Mouse (Mus musculus): ENCODE data around the gene Casp14. TPM values are rescaled to one million over a fixed set of nuclear protein-coding genes. Genes with fewer than 3 reads are reported as not detected.
A peak's percentile ranks its signal among the peaks of the same experiment; 100 is the strongest.

The Casp14 gene
- polyA plus RNA-seq (2015; fragmentation: Nextera tagmentation; extraction: Ambion mirVana) = 0.10 and 0.30 TPM in 2 replicates

- no peaks in the 10 kb centered on the region for H3K9me3 ChIP-seq (ENCODE audit: control insufficient read depth)
- no peak within 1 kb of the TSS for H3K27ac ChIP-seq (ENCODE audit: low read depth, low read length)
- H3K9ac ChIP-seq (ENCODE audit: low read depth, low read length) = no peak within 1 kb of the TSS
- WGBS = 32% methylated on average over 11 of the region's 11 CpGs
- H3K4me3 ChIP-seq (ENCODE audit: low read depth, low read length) = no peak within 1 kb of the TSS
- H3K4me2 ChIP-seq (replicated peaks; ENCODE audit: low read depth) = peak within 1 kb of the TSS; percentile 35; the same call in 1 of the 2 replicates
- H3K36me3 ChIP-seq (ENCODE audit: control insufficient read depth, insufficient read depth) = no peaks in the 10 kb centered on the region
- H3K4me1 ChIP-seq (replicated peaks; ENCODE audit: control insufficient read depth, insufficient read depth, low read length) = no peaks in the 10 kb centered on the region
- ATAC-seq = peak; percentile 69
- TF ChIP-seq CTCF (IDR thresholded peaks at IDR 0.05; ENCODE audit: low read depth) = no peak
- no peaks in the 10 kb centered on the region for H3K27me3 ChIP-seq (replicated peaks; ENCODE audit: control insufficient read depth, insufficient read depth, low read length)
These were observed at the start of gene Casp14 for GRCm38 (mm10) chr10:78718056-78718455. Gene Casp14, minus strand, starts transcription at chr10:78718294.

- ATAC-seq = no peak
- H3K4me3 ChIP-seq (ENCODE audit: low read depth, low read length) = no peak overlapping the region
- 79% methylated on average over 1 of the region's 1 CpGs for WGBS
- no peaks in the 10 kb centered on the region for H3K9me3 ChIP-seq (ENCODE audit: control insufficient read depth)
- no peak for TF ChIP-seq CTCF (IDR thresholded peaks at IDR 0.05; ENCODE audit: low read depth)
- H3K27ac ChIP-seq (ENCODE audit: low read depth, low read length) = no peak overlapping the region
- no peaks in the 10 kb centered on the region for H3K36me3 ChIP-seq (ENCODE audit: control insufficient read depth, insufficient read depth)
- no peaks in the 10 kb centered on the region for H3K27me3 ChIP-seq (replicated peaks; ENCODE audit: control insufficient read depth, insufficient read depth, low read length)
- H3K4me1 ChIP-seq (replicated peaks; ENCODE audit: control insufficient read depth, insufficient read depth, low read length) = no peaks in the 10 kb centered on the region
- no peak overlapping the region for H3K9ac ChIP-seq (ENCODE audit: low read depth, low read length)
- no peak overlapping the region for H3K4me2 ChIP-seq (replicated peaks; ENCODE audit: low read depth)
These were observed 47.5 kb upstream of the Casp14 start for GRCm38 (mm10) chr10:78765570-78765969.

GRCm38 (mm10) chr10:78756021-78756420 lies 37.9 kb upstream of the Casp14 start:
- TF ChIP-seq CTCF (IDR thresholded peaks at IDR 0.05; ENCODE audit: low read depth) = peak; percentile 86
- Histone ChIP-seq H3K27me3 (replicated peaks; ENCODE audit: control insufficient read depth, insufficient read depth, low read length) (0 out of 2 replicates have a peak, but pooled peaks cover 11% of the 10 kb centered on the region), H3K4me3 (ENCODE audit: low read depth, low read length) (no peak overlapping the region), H3K9me3 (ENCODE audit: control insufficient read depth) (no peaks in the 10 kb centered on the region), H3K36me3 (ENCODE audit: control insufficient read depth, insufficient read depth) (no peaks in the 10 kb centered on the region), H3K4me1 (replicated peaks; ENCODE audit: control insufficient read depth, insufficient read depth, low read length) (no peaks in the 10 kb centered on the region), H3K27ac (ENCODE audit: low read depth, low read length) (no peak overlapping the region), H3K9ac (ENCODE audit: low read depth, low read length) (no peak overlapping the region), H3K4me2 (replicated peaks; ENCODE audit: low read depth) (no peak overlapping the region)
- 35% methylated on average over 6 of the region's 6 CpGs for WGBS
- ATAC-seq = no peak

- WGBS = 3% methylated on average over 61 of the region's 61 CpGs
- no peak for TF ChIP-seq CTCF (IDR thresholded peaks at IDR 0.05; ENCODE audit: low read depth)
- peak within 1 kb of the TSS; percentile 44 for H3K4me3 ChIP-seq (ENCODE audit: low read depth, low read length)
- H3K4me2 ChIP-seq (replicated peaks; ENCODE audit: low read depth) = peak within 1 kb of the TSS; percentile 83
- no peaks in the 10 kb centered on the region for H3K4me1 ChIP-seq (replicated peaks; ENCODE audit: control insufficient read depth, insufficient read depth, low read length)
- no peaks in the 10 kb centered on the region for H3K9me3 ChIP-seq (ENCODE audit: control insufficient read depth)
- 0 out of 2 replicates have a peak, but pooled peaks cover 11% of the 10 kb centered on the region for H3K27me3 ChIP-seq (replicated peaks; ENCODE audit: control insufficient read depth, insufficient read depth, low read length)
- peak; percentile 78 for ATAC-seq
- no peak within 1 kb of the TSS for H3K27ac ChIP-seq (ENCODE audit: low read depth, low read length)
- H3K9ac ChIP-seq (ENCODE audit: low read depth, low read length) = peak within 1 kb of the TSS; percentile 31; the same call in 1 of the 2 replicates
- no peaks in the 10 kb centered on the region for H3K36me3 ChIP-seq (ENCODE audit: control insufficient read depth, insufficient read depth)
These were observed 34.5 kb upstream of the Casp14 start, which contains the start of gene Ccdc105 for GRCm38 (mm10) chr10:78752452-78753191. Gene Ccdc105, minus strand, starts transcription at chr10:78753065.

- TF ChIP-seq CTCF (IDR thresholded peaks at IDR 0.05; ENCODE audit: low read depth) = no peak
- no peaks in the 10 kb centered on the region for H3K36me3 ChIP-seq (ENCODE audit: control insufficient read depth, insufficient read depth)
These were observed 30.9 kb upstream of the Casp14 start for GRCm38 (mm10) chr10:78748946-78749345.

GRCm38 (mm10) chr10:78748161-78748560 lies 30.1 kb upstream of the Casp14 start:
- ATAC-seq = no peak
- Histone ChIP-seq H3K36me3 (ENCODE audit: control insufficient read depth, insufficient read depth) (no peaks in the 10 kb centered on the region), H3K9ac (ENCODE audit: low read depth, low read length) (no peak overlapping the region), H3K27ac (ENCODE audit: low read depth, low read length) (no peak overlapping the region), H3K4me2 (replicated peaks; ENCODE audit: low read depth) (no peak overlapping the region), H3K4me3 (ENCODE audit: low read depth, low read length) (no peak overlapping the region), H3K4me1 (replicated peaks; ENCODE audit: control insufficient read depth, insufficient read depth, low read length) (no peaks in the 10 kb centered on the region), H3K27me3 (replicated peaks; ENCODE audit: control insufficient read depth, insufficient read depth, low read length) (0 out of 2 replicates have a peak, but pooled peaks cover 11% of the 10 kb centered on the region), H3K9me3 (ENCODE audit: control insufficient read depth) (no peaks in the 10 kb centered on the region)
- TF ChIP-seq CTCF (IDR thresholded peaks at IDR 0.05; ENCODE audit: low read depth) = no peak
- 74% methylated on average over 13 of the region's 13 CpGs for WGBS

More at GRCm38 (mm10) chr10:78748946-78749345, 30.9 kb upstream of the Casp14 start:
- no peak overlapping the region for H3K4me2 ChIP-seq (replicated peaks; ENCODE audit: low read depth)
- no peaks in the 10 kb centered on the region for H3K4me1 ChIP-seq (replicated peaks; ENCODE audit: control insufficient read depth, insufficient read depth, low read length)
- 0 out of 2 replicates have a peak, but pooled peaks cover 11% of the 10 kb centered on the region for H3K27me3 ChIP-seq (replicated peaks; ENCODE audit: control insufficient read depth, insufficient read depth, low read length)
- no peak overlapping the region for H3K9ac ChIP-seq (ENCODE audit: low read depth, low read length)
- WGBS = 93% methylated on average over 6 of the region's 6 CpGs
- ATAC-seq = no peak
- H3K9me3 ChIP-seq (ENCODE audit: control insufficient read depth) = no peaks in the 10 kb centered on the region
- H3K4me3 ChIP-seq (ENCODE audit: low read depth, low read length) = no peak overlapping the region
- H3K27ac ChIP-seq (ENCODE audit: low read depth, low read length) = no peak overlapping the region

Measured in intestine, postnatal 0 days (tissue).